Mouse (Mus musculus): ENCODE data around the gene Slc17a2. TPM values are rescaled to one million over a fixed set of nuclear protein-coding genes. Genes with fewer than 3 reads are reported as not detected.
"Not testable (repeated sequence)": the region's sequence is repeated elsewhere in the genome, so short reads cannot be mapped to it uniquely, and the experiment has no call there.

Gene Slc17a2
- total RNA-seq (2021): not detected
- long read RNA-seq: 0 reads

DNA sequence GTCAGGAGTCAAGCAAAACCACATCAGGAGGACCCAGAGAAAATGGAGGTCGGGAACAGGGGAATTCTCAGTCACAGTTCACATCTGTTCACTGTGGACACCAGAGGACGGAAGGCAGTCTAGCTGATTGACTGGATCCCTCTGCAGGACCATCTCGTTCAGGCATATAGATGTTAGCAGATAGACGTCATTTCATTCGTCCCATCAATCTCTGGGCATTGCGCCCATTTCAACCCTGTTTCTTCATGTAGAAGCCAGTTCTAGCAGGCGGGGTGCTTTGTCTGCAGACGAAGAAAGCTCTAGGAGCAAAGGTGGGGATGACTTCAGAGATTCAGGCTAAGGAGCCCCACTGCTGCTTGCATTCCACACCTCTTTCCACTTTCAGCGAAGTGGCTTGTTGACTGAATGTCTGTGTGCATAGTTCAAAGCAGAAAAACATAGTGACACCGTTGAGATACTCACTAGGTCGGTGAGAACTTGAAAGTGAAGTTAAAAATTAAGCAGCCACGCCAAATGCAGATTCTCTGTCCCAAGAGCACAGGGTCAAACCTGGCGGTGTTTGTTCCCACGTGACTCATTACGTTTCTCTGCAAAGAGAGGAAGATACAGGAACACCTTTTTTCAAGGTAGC lies at the start of gene Slc17a2:
Slc17a2 (plus strand) TSS at position 572 of the 631 bp plus-strand sequence.
- no peak for DNase-seq (ENCODE audit: low spot score in 2 of 2)

DNA sequence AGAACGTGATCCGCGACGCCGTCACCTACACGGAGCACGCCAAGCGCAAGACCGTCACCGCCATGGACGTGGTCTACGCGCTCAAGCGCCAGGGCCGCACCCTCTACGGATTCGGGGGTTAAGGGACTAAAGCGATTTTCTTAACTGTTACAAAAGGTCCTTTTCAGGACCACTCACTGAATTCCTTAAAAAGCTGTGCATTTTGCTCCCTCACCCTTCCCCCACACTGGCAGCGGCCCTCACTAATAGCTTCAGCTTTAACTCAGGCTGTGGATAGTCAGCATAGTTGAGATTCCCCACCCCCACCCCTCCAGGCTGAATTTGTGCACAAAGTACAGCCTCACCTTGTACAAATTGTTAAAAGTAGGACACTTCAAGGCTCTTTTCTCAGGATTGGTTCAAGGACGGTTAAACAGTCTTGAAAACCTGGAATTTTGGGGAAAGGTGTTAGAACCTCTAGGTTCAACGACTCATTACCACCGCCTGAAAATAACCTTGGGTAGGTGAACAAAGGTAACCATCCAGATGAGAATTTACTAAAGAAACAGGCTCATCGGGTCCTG lies 49.5 kb upstream of the Slc17a2 start:
- peak in 1 of 2 experiments; percentile 15 for DNase-seq (ENCODE audit: low spot score in 2 of 2)

DNA sequence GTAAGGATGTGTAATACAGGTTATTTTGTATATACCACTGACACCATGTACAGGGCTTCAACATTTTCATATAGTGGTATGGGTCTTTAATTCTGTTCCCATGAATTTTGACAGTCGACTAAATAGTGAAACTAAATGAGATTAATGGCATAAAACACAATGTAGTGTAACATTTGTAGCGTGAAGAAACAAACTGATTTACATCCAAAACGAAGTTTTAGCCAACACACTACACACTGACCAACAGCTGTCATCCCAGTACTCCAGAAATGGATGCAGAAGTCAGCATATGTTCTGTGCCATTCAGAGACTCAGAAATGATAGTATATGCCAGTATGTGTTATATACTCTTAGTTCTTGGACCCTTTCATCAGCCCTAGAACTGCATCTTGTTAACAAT lies 48.9 kb upstream of the Slc17a2 start:
- no peak for DNase-seq (ENCODE audit: low spot score in 2 of 2)

DNA sequence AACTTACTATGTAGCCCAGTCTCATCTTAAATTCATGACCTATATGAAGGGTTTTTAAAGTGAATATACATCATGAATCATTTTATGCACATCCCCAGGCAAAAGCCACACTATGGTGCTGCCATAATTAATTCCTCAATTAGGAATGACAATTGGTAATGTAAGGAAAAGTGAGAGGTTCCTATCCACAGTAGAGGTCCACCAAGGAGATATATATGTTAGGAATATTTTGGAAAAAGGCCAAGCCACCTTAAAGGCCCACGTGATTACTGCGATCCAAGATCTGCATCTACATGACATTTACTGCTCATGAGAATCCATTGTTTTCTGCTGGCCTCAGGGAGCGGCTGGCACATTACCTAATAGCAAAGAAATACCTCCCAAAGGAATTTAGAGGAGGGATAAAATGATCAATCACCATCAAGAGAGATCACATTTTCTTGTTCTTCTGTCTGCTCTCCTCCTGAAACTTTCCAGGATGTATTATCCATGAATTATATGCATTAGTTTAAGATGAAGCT lies 47.5 kb upstream of the Slc17a2 start:
- DNase-seq (ENCODE audit: low spot score in 2 of 2): no peak

DNA sequence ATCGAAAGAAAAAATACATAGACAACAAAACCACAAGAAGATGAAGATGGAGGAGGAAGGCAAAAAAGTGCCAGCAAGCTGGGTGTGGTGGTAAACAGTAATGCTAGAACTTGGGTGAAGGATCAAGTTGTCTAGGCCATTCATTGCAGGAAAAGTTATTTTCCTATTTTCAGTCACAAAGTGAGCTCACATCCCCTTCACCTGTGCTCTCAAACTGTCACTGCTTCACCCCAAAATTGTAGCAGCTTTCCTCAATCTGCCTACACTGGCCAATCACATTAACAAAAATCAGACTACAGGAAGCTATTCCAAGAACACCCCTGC lies 46.9 kb upstream of the Slc17a2 start:
- no peak for DNase-seq (ENCODE audit: low spot score in 2 of 2)

DNA sequence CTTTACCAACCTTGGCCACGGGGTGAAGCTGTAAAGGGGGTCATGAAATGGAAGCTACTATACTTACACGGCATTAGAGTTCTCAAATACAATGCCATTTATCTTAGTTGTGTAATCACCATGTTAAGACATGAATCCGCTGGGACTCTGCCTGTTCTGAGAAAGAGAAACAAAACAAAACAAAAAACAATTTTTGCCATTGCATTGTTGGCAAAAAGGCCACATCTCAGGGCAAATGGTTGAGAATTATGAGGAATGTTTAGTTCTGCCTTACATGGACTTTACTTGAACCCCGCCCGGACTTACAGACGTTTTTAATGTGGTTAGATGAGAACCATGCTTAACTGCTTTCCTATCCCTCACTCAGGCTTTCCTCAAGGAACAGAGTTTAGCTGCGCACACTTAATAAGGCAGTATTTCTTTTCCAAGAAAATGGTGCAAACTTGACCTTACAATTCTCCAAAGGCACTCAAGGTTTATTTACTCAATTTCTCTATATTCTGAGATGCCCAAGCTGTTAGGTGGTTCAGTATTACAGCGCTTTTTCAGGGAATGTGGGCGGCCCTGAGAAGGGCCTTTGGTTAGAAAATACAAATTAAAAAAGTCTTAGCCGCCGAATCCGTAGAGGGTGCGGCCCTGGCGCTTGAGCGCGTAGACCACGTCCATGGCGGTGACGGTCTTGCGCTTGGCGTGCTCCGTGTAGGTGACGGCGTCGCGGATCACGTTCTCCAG lies 46.4 kb upstream of the Slc17a2 start:
- no peak for DNase-seq (ENCODE audit: low spot score in 2 of 2)

DNA sequence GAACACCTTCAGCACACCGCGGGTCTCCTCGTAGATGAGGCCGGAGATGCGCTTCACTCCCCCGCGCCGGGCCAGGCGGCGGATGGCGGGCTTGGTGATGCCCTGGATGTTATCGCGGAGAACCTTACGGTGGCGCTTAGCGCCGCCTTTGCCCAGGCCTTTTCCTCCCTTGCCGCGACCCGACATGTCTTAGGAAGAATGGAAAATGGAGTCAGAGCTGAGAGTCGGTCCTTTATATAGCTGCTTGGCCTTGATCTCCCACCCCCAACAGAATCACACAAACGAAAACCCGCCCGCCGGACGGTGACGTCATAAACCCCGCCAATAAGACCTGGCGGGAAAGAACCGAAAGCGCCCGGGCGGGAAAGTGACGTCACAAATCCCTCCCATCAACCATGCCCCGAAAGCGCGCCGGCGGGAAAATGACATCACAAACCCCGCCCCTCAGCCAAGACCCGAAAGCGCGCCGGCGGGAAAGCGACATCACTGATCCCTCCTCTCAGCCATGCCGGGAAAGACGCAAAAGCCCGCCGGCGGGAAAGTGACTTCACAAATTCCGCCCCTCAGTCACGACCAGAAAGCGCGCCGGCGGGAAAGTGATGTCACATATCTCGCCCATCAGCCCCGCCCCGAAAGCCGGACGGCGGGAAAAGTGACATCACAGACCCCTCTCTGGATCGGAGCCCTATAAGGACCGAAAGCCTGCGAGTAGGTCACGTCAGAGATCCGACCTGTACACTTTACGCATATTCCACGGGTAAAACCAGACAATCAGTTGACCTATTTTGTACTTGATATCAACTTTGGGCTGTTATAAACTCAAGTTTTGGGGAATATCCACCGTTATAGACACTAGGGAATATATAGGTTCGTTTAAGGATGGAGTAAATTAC lies 45.6 kb upstream of the Slc17a2 start, which contains the start of gene Hist1h4a:
Hist1h4a (minus strand) TSS at position 259 of the 893 bp plus-strand sequence.
- DNase-seq (ENCODE audit: low spot score in 2 of 2): peak; percentile 98

DNA sequence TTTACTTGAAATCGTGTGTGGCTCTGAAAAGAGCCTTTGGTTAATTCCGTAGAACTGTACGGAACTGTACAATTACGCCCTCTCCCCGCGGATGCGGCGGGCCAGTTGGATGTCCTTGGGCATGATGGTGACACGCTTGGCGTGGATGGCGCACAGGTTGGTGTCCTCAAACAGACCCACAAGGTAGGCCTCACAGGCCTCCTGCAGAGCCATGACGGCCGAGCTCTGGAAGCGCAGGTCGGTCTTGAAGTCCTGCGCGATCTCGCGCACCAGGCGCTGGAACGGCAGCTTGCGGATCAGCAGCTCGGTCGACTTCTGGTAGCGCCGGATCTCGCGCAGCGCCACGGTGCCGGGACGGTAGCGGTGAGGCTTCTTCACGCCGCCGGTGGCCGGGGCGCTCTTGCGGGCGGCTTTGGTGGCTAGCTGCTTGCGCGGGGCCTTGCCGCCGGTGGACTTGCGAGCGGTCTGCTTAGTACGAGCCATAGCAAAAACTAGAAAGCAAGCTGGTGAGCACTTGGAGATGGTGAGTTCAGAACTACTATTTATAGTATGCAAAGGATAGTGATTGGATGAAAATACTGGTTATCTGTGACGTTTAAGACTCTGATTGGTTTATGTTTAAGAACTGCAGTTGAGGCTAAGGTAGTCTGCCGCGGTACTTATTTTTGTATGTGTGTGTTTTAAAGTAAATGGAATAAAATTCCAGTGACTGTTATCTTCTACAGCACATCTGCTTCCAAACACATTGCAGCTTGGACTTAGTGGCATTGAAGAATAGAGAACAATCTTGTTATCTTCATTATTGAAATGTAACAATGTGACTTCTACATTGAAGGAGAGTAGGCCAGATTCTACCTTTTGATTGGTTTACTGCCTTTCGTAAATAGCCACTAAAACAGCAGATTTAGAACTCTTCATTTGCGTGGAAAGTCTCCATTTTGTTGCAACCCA lies 44.6 kb upstream of the Slc17a2 start, which contains the start of gene Hist1h3a:
Hist1h3a (minus strand) TSS at position 516 of the 951 bp plus-strand sequence.
- DNase-seq (ENCODE audit: low spot score in 2 of 2): peak in 1 of 2 experiments; percentile 61

DNA sequence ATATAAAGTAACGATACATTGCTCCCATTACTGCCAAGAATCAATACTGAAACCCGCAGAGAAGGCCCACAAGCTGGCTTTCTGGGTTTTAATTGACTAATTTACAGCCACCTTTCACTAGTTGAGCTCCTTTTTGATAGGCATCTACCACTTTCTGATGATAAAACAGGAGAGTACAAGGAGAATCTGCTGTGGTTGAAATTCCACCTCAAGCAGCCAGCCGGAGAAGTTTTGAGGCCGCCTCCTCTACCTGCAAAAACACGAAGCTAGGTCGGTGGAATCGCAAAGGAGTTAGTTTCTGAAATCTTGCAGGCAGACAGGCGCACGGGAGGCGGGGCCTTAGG lies 43.6 kb upstream of the Slc17a2 start:
- DNase-seq (ENCODE audit: low spot score in 2 of 2): no peak

DNA sequence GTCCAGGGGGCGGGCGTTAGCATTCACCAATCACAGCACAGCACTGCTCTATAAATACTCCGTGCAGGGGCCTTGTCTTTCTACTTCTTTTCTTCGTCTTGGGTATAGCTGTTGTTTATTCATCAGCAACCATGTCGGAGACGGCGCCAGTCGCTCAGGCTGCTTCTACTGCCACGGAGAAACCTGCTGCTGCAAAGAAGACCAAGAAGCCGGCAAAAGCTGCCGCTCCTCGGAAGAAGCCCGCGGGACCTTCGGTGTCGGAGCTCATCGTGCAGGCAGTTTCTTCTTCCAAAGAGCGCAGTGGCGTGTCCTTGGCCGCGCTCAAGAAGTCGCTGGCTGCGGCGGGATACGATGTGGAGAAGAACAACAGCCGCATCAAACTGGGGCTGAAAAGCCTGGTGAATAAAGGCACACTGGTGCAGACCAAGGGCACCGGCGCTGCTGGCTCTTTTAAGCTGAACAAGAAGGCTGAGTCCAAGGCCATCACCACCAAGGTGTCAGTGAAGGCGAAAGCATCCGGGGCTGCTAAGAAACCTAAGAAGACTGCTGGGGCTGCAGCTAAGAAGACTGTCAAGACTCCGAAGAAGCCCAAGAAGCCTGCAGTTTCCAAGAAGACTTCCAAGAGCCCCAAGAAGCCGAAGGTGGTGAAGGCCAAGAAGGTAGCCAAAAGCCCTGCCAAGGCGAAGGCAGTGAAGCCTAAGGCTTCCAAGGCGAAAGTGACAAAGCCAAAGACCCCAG lies 43.0 kb upstream of the Slc17a2 start, which contains the start of gene Hist1h1a:
Hist1h1a (plus strand) TSS at position 81 of the 738 bp plus-strand sequence.
- peak; percentile 69 to 82 for DNase-seq (ENCODE audit: low spot score in 2 of 2)

DNA sequence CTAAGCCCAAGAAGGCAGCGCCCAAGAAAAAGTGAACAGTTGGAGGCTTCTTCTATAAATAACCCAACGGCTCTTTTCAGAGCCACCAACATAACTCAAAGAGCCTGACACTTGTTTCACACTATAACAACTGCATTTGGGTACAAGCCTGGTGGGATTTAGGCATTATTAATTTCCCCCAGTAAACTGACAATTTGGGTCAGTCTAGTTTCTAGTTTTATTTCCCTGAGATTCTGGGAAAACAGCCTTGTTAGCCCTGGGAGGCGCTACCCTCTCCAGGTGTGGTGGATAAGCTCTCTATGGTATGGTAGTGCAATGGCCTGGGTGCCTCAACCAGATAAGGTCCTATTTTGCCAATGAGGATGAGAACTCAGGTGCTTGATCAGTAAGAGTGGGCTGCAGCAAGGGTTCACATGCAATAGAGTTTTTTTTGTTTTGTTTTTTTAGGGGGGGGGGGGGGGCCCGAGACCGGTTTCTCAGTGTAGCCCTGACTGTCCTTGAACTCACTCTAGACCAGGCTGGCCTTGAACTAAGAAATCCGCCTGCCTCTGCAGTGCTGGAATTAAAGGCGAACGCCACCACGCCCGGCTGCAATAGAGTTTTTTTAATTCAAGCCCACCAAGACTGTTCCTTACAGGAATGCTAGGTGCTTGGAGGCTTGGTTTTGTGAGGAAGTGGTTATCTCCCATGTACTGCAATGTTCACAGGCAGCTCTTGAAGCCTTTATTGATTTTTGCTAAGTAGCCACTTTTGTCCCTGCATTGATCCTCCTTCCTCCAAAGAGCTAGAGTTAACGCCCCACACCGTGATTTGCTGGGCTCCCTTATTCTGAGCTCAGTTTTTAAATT lies 42.2 kb upstream of the Slc17a2 start:
- DNase-seq (ENCODE audit: low spot score in 2 of 2): no peak

DNA sequence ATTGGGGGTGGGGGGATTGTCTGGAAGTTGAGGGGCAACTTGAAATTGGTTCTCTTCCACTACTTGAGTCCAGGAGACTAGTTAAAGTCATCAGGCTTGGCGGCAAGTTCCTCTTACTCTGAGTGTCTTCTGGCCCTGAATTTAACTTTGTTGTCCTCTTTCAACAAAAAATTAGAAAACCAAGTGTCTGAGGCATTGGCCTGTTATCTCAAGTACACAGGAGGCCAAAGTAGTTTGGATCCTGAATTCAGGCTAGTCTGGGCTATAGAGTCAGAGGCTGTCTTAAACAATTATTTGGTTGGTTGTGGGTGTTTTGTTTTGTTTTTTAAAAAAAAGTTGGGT lies 41.6 kb upstream of the Slc17a2 start:
- no peak for DNase-seq (ENCODE audit: low spot score in 2 of 2)

DNA sequence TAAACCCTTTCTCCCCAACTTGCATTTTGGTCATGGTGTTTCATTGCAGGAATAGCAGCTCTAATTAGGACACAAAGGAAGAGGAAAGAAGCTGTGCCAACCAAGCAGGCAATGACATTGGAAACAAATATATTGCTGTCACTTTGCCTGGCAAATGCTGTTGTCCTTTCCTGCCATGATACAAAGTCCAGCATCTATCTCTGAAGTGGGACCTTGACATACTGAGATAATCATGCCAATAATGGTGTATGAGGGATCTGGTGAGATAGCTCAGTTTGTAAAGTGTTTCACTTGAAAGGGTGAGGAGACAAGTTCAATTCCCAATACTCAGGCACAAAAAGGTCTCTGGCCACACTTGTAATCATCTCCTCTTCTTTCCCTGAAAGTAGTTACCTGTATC lies 40.0 kb upstream of the Slc17a2 start:
- DNase-seq (ENCODE audit: low spot score in 2 of 2): no peak

DNA sequence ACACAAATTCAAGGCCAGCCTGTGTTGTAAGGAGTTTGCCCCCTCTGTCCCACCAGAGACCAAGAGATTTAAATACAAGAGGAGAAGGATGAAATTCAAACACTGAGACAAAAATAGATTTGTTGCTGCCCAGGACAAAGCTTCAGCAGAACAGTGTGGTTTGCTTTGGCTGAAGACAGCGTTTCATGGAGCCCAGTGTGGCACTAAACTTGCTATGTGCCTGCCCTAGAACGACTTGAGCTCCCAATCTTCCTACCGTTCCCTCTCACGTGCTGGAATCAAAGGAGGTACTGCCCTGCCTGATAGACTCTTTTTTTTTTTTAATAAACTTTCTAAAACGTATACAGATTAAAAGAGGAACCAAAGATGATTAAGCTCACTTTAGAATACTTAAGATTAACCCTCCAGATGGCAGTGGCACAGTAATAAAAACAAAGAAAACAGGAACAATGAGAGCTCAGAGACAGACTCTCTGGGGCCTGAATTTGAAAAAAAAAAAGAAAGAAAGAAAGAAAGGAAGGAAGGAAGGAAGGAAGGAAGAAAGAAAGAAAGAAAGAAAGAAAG lies 37.9 kb upstream of the Slc17a2 start:
- DNase-seq (ENCODE audit: low spot score in 2 of 2): no peak

DNA sequence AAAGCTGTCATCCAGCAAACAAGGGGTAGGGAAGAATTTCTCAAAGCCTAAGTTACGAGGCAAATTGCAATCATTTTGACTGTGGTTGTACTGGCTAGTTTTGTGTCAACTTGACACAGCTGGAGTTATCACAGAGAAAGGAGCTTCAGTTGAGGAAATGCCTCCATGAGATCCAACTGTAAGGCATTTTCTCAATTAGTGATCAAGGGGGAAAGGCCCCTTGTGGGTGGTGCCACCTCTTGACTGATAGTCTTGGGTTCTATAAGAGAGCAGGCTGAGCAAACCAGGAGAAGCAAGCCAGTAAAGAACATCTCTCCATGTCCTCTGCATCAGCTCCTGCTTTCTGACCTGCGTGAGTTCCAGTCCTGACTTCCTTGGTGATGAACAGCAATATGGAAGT lies 37.2 kb upstream of the Slc17a2 start, which contains the start of gene Trim38:
Trim38 (plus strand) TSS at position 301 of the 400 bp plus-strand sequence.
- DNase-seq (ENCODE audit: low spot score in 2 of 2): not testable (repeated sequence)

DNA sequence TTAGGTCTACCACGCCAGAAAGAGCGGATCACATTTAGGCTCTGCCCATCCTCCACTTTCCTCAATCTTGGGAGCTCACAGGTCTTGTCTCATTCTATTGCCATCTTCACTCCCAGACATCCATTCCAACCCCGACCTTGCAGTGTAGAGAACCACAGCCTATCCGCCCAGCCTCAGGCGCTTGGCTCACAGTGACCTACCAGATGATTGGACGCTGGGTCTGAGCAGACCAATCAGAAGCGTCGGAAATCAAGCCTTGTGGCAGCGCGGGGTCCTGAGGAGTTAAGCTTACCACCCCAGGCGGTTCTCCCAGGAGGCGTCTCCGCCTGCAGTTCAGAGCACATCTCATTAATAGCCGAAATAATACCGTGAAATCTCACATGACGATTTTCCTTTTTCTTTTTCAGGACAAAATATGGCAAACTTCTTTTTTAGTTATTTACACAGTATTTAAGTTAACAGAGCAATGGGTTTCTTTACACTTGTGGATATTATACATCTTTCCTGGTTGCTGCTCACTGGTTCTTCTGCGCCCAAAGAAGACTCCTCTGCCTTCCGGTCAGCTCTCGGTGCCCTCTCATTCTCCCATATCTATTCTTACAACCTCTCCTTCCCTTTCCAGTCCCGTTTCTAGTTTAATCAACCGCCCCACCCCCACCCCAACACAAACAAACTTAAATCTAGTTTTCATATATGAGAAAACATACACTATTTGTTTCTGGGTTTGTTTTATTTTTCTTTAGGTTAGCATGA lies 34.1 kb upstream of the Slc17a2 start:
- DNase-seq (ENCODE audit: low spot score in 2 of 2): peak; percentile 37 to 40

DNA sequence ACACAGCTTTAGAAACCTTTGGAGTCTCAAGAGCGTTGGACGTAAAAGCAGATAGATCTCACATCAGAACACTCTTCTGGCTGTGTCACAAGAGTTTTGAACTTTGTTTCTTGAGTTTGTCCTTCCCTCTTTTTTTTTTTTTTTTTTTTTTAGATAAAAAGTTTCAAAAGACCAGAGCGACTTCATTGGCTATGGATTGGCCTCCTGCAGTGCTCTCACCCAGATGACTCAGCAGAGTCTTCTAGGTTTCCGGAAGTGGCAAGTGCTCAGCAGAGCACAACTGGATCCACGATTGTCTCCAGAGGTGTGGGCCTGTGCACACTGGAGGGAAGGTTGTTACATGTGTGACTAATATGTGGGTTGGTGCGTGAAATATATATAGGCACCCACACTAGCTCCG lies 28.5 kb upstream of the Slc17a2 start:
- no peak for DNase-seq (ENCODE audit: low spot score in 2 of 2)
